Mouse (Mus musculus): ENCODE measurements around the gene Rab7. TPM values are rescaled to one million over a fixed set of nuclear protein-coding genes. Genes with fewer than 3 reads are reported as not detected.

Gene Rab7
- polyA plus RNA-seq, 1 experiment from 2014 or later = 175 TPM

DNA sequence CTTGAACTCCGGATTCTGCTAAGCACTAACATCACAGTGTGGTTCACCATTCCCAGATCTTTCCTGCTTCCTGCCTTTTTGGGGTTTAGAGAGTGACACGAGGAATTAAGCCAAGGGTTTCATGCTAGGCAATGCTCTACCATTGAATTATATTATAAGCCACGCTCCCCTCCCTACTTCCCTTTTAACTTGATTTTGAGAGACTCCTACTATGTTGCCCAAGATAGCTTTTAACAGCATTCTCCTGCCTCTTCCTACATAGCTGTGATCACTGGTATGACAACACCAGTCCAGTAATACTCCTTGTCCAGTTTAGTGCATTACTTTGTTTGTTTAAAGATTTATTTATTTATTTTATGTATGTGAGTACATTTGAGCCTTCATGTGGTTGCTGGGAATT, 22.7 kb upstream of the Rab7 start:
- no peaks in the 10 kb centered on the region for H3K27me3 ChIP-seq
- 65% methylated on average over 3 of the region's 3 CpGs for WGBS
- no peaks in the 10 kb centered on the region for H3K4me1 ChIP-seq
- H3K27ac ChIP-seq = no peak overlapping the region
- no peaks in the 10 kb centered on the region for H3K9me3 ChIP-seq
- no peaks in the 10 kb centered on the region for H3K36me3 ChIP-seq
- H3K4me2 ChIP-seq (replicated peaks) = no peak overlapping the region
- H3K4me3 ChIP-seq = no peak overlapping the region
- no peak overlapping the region for H3K9ac ChIP-seq
- no peak for ATAC-seq (ENCODE audit: insufficient number of reproducible peaks, insufficient read depth, low FRiP score, low TSS enrichment)

DNA sequence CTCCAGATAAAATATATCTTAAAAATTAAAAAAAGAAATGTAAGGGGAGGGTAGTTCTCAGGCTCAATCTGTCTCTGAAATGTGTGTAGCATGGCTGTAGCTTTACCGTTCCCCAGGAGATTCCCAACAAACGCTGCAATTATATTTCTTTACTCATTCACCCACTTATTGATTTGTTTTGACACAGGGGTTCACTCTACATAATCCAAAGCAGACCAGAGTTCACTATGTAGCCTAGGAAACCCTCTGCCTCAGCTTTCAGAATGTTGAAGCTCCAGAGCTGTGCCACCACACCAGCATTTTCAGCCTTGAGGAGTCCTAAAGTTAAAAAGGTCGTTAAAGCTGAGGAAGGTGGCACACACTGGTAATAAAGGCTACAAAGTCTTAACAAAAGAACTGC, 20.9 kb upstream of the Rab7 start:
- no peak for ATAC-seq (ENCODE audit: insufficient number of reproducible peaks, insufficient read depth, low FRiP score, low TSS enrichment)
- 62% methylated on average over 3 of the region's 3 CpGs for WGBS
- H3K9ac ChIP-seq = no peak overlapping the region

DNA sequence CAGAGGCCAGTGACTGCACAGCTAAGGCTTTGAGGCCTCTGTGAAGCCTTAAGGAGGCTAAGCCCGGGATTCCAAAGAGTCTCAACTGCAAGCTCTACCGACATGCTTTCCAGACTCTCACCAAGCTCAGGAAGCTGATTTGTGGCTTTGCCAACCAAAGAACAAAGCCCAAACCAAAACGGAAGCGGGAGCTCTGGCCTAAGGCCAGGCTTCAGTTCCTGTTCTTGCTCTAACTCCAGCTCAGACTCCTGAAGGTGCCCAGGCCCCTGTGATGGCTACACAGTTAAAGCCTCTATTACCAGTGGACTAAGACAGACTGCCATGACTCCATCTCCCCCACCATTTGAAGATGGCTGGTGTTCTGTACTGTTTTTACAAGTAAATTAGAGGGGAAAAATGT, 20.0 kb upstream of the Rab7 start:
- Histone ChIP-seq H3K36me3 (no peaks in the 10 kb centered on the region), H3K27me3 (no peaks in the 10 kb centered on the region), H3K4me2 (replicated peaks) (no peak overlapping the region), H3K27ac (no peak overlapping the region), H3K4me1 (no peaks in the 10 kb centered on the region), H3K4me3 (no peak overlapping the region), H3K9ac (no peak overlapping the region), H3K9me3 (no peaks in the 10 kb centered on the region)
- WGBS = 55% methylated on average over 4 of the region's 4 CpGs
- ATAC-seq (ENCODE audit: insufficient number of reproducible peaks, insufficient read depth, low FRiP score, low TSS enrichment) = no peak

More for the DNA sequence above, 20.9 kb upstream of the Rab7 start:
- H3K4me3 ChIP-seq = no peak overlapping the region
- no peak overlapping the region for H3K27ac ChIP-seq
- no peak overlapping the region for H3K4me2 ChIP-seq (replicated peaks)
- no peaks in the 10 kb centered on the region for H3K9me3 ChIP-seq
- H3K36me3 ChIP-seq = no peaks in the 10 kb centered on the region
- H3K27me3 ChIP-seq = no peaks in the 10 kb centered on the region
- no peaks in the 10 kb centered on the region for H3K4me1 ChIP-seq

DNA sequence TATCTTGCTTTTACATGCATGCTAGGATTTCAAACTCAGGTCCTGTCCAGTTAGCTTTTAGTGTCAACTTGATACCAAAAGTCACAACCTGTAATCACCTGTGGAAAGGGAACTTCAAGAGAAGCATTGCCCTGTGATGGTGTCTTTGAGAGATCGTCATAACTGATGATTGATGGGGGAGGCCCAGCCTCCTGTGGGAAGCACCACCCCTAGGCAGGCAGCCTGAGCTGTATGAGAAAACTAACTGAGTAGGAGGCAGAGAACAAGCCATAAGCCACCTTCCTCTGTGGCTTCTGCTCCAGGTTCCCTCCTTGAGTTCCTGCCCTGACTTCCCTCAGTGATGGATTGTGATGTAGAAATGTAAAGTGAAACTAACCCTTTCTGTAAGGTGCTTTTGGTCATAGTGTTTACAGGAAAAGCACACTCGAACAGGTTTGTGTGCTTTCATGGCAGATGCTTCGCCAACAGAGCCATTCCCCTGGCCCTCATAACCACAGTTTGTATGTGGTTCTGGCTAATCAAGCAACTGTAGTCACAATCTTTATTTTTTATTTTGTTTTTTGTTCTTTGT, 19.1 kb upstream of the Rab7 start:
- H3K27ac ChIP-seq = no peak overlapping the region
- no peaks in the 10 kb centered on the region for H3K9me3 ChIP-seq
- no peak overlapping the region for H3K4me3 ChIP-seq
- ATAC-seq (ENCODE audit: insufficient number of reproducible peaks, insufficient read depth, low FRiP score, low TSS enrichment) = no peak
- no peaks in the 10 kb centered on the region for H3K27me3 ChIP-seq
- 85% methylated on average over 3 of the region's 3 CpGs for WGBS
- no peaks in the 10 kb centered on the region for H3K36me3 ChIP-seq
- no peak overlapping the region for H3K9ac ChIP-seq
- no peak overlapping the region for H3K4me2 ChIP-seq (replicated peaks)
- no peaks in the 10 kb centered on the region for H3K4me1 ChIP-seq

DNA sequence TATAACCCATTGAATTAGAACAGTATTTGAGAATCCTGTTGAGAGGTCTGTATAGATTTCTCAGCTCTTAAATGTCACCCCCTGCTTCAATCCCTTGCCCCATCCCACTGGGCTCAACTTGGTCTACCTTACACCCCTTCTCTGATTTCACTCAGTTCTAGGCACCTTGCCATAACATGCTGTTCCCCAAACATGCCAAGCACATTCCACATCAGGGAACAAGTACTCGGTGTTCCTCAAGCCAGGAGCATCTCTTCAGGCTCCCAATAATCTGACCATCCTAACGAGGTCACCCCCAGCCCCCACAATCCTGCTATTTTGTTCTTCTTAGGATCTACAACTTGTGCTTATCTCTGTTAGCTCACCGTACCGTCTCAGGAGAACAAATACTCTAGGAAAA, 17.3 kb upstream of the Rab7 start:
- Histone ChIP-seq H3K9ac (no peak overlapping the region), H3K36me3 (no peaks in the 10 kb centered on the region), H3K9me3 (no peaks in the 10 kb centered on the region), H3K4me3 (no peak overlapping the region), H3K27me3 (no peaks in the 10 kb centered on the region), H3K4me1 (no peaks in the 10 kb centered on the region), H3K27ac (no peak overlapping the region), H3K4me2 (replicated peaks) (no peak overlapping the region)
- WGBS = 75% methylated on average over 4 of the region's 4 CpGs
- no peak for ATAC-seq (ENCODE audit: insufficient number of reproducible peaks, insufficient read depth, low FRiP score, low TSS enrichment)

DNA sequence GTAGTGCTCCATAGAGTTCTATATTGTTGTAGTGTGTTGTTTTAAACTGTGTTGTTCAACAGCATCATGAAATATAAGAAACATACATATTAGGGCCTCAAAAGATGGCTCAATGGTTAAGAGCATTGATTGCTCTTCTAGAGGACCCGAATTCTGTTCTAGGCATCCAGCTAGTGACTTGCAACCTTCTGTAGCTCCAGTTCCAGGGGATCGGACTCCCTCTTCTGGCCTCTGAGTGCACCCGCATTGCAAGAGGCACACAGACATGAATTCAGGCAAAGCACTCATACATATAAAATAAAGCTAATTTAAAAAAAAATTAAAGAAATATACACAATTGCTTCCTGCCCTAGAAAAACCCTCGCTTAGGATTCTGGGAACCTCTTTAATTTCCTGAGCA, 16.3 kb upstream of the Rab7 start:
- no peak overlapping the region for H3K4me2 ChIP-seq (replicated peaks)
- H3K36me3 ChIP-seq = no peaks in the 10 kb centered on the region
- no peak overlapping the region for H3K9ac ChIP-seq
- H3K4me1 ChIP-seq = no peaks in the 10 kb centered on the region
- no peak overlapping the region for H3K4me3 ChIP-seq
- H3K27ac ChIP-seq = no peak overlapping the region
- WGBS = 81% methylated on average over 4 of the region's 4 CpGs
- H3K27me3 ChIP-seq = no peaks in the 10 kb centered on the region
- no peaks in the 10 kb centered on the region for H3K9me3 ChIP-seq
- ATAC-seq (ENCODE audit: insufficient number of reproducible peaks, insufficient read depth, low FRiP score, low TSS enrichment) = no peak

DNA sequence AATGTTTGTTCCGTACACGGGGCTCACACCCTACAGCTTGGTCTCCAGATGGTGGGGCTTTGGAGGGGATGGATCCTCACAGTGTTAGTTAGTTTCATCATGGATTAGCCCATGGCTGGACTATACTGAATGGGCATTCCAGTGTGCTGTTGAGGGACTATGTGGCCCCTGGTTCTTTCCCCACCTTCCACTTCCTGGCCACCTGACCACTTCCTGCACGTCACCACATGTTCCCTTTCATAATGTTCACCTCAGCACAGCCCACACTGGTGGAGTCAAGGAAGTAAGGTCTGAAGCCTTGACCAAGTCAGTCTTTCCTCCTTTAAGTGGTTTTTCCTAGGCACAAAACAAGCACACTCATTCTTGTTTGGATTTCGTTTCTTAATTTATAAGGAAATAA, 15.5 kb upstream of the Rab7 start:
- no peaks in the 10 kb centered on the region for H3K27me3 ChIP-seq
- no peak overlapping the region for H3K9ac ChIP-seq
- WGBS = 80% methylated on average over 4 of the region's 4 CpGs
- no peak for ATAC-seq (ENCODE audit: insufficient number of reproducible peaks, insufficient read depth, low FRiP score, low TSS enrichment)
- H3K36me3 ChIP-seq = no peaks in the 10 kb centered on the region
- no peaks in the 10 kb centered on the region for H3K4me1 ChIP-seq
- no peak overlapping the region for H3K4me3 ChIP-seq
- no peaks in the 10 kb centered on the region for H3K9me3 ChIP-seq
- H3K4me2 ChIP-seq (replicated peaks) = no peak overlapping the region
- no peak overlapping the region for H3K27ac ChIP-seq

DNA sequence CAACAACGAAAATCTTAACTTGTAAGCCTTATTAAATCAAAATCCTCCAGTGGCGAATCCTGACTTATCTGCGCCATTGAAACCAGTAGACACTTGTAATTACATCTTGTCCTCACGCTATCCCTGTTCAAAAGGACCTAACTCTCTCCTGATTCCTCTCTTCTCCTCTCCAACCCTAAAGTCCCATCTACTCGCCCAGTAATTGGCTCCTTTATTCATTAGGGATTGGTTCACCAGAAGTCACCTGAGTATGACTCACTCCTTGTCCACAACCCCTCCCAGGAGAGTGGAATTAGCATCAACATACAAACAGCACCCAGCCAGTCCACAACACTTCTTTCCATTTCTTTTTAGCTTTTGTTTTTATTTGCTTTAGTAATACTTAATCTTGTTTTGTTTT, 14.8 kb upstream of the Rab7 start:
- WGBS = 78% methylated on average over 5 of the region's 5 CpGs

DNA sequence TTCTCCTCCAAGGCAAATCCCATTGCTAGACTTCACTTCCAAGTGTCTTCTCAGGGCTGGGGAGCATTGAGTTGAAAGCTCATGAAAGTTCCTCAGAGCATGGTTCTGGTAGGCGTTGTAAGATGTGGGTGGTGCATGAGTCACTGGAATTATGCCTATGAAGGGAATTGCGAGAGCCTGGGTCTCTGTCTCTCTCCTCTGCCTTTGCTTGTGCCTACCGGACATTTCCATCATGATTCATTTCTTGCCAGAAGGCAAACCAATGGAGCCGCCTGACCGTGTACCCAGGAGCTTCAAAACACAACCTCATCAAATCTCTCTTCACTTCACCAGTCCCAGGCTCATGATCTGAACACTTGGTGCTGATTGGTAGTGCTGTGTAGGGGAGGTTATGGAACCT, 11.8 kb upstream of the Rab7 start:
- Histone ChIP-seq H3K27me3 (no peaks in the 10 kb centered on the region), H3K9ac (no peak overlapping the region), H3K4me2 (replicated peaks) (no peak overlapping the region), H3K27ac (no peak overlapping the region), H3K36me3 (no peaks in the 10 kb centered on the region), H3K4me3 (no peak overlapping the region), H3K9me3 (no peaks in the 10 kb centered on the region), H3K4me1 (no peaks in the 10 kb centered on the region)
- ATAC-seq (ENCODE audit: insufficient number of reproducible peaks, insufficient read depth, low FRiP score, low TSS enrichment) = no peak
- WGBS = 91% methylated on average over 5 of the region's 5 CpGs

More for the DNA sequence above, 14.8 kb upstream of the Rab7 start:
- H3K27ac ChIP-seq = no peak overlapping the region
- no peaks in the 10 kb centered on the region for H3K9me3 ChIP-seq
- no peaks in the 10 kb centered on the region for H3K4me1 ChIP-seq
- H3K4me2 ChIP-seq (replicated peaks) = no peak overlapping the region
- no peak for ATAC-seq (ENCODE audit: insufficient number of reproducible peaks, insufficient read depth, low FRiP score, low TSS enrichment)
- no peak overlapping the region for H3K9ac ChIP-seq
- H3K36me3 ChIP-seq = no peaks in the 10 kb centered on the region
- no peaks in the 10 kb centered on the region for H3K27me3 ChIP-seq
- H3K4me3 ChIP-seq = no peak overlapping the region

DNA sequence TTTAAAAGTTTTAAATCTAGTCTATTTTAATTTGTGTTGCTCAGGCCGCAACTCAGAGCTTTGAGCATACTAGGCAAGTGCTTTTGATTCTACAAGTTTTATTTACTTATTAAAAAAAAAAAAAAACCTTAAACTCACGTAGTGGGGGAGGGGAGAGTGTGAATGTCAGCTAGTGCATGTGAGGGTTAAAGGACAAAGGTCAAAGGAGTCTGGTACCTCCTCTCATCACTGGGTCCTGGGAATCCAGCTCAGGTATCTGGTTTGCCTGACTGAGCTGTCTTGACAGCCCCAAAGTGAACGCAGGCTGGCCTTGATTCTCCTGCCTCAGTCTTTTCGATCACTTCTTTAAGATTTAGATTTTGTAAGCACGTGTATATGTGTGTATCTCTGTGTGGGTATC, 10.6 kb upstream of the Rab7 start:
- H3K27ac ChIP-seq = no peak overlapping the region
- no peak for ATAC-seq (ENCODE audit: insufficient number of reproducible peaks, insufficient read depth, low FRiP score, low TSS enrichment)
- no peak overlapping the region for H3K4me2 ChIP-seq (replicated peaks)
- H3K36me3 ChIP-seq = no peaks in the 10 kb centered on the region
- no peak overlapping the region for H3K4me3 ChIP-seq
- WGBS = 65% methylated on average over 5 of the region's 5 CpGs
- no peak overlapping the region for H3K9ac ChIP-seq
- H3K27me3 ChIP-seq = no peaks in the 10 kb centered on the region
- H3K9me3 ChIP-seq = no peaks in the 10 kb centered on the region
- H3K4me1 ChIP-seq = no peaks in the 10 kb centered on the region

DNA sequence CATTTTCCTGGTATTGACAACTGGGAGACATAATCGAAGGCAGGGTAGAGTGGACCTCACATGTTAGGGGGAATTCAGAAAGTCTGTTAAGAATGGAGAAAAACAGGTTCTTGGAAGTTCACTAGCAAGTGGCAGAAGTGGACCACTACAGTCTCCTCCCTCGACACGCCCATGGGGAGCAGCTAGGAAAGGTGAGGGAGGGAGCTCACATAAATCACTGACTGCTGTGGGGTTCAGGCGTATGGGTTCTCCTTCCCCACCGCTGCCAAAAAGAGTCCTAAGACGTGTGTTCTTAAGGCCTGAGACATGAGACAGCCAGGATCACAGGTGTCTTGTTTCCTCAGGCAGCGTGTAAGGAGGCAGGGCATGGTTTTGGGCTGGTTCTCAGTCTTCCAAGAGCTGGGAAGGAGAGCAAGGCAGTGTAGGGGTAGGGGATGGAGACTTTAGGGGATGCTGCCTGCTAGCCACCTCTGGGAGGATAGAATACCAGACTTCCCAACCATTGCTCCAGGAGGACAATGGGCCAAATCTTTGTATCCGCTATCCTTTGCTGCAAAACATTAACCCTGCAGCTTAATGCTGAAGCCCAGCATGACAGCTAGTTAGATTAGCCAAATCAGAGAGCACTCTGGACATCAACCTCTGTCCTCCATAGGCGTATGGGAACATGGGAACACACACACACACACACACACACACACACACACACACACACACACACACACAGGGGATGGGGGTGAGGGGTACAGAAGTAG, 9.2 kb upstream of the Rab7 start:
- Histone ChIP-seq H3K4me3 (no peak overlapping the region), H3K36me3 (no peaks in the 10 kb centered on the region), H3K27ac (no peak overlapping the region), H3K9ac (no peak overlapping the region), H3K27me3 (no peaks in the 10 kb centered on the region), H3K4me1 (no peaks in the 10 kb centered on the region), H3K4me2 (replicated peaks) (no peak overlapping the region), H3K9me3 (no peaks in the 10 kb centered on the region)
- WGBS = 66% methylated on average over 9 of the region's 9 CpGs
- ATAC-seq (ENCODE audit: insufficient number of reproducible peaks, insufficient read depth, low FRiP score, low TSS enrichment) = no peak

DNA sequence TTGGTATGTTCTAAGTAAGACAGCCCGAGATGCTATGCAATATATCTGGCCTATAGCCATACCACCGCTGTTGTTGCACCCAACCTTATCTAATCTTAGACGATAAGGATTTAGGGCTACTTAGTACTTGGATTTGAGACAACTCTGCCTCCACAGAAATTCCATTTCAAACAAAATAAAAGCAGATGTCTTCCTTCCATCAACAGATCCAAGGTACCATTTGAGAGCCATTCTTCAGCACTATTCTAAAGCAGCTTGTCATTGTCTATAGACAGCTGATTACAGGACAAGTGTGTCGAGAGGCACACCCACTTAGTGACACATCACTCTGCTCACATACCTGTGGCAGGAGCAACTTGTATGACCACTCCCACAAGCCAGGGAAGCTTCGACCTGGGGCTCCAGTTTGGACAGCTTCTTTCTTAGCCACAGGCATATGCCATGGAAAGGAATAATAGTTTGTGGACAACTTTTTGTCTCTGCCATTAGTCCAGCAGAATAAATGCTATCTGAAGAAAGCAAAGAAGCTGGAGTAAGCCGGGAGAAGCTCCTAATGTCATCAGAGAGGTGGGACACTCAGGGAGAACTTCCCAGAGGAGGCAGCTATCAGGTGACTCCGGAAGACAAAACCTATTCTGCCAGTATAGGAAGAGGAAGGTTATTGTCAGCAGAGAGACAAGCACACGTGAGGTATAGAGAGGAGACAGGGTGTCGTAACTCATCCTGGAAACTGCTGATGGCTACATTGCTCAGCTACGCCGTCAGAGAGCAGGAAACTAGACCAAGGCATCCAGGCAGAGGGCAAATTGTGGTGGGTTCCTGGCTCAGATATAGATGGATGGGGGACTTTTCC, 8.4 kb upstream of the Rab7 start:
- no peak for ATAC-seq (ENCODE audit: insufficient number of reproducible peaks, insufficient read depth, low FRiP score, low TSS enrichment)
- no peak overlapping the region for H3K4me3 ChIP-seq
- 68% methylated on average over 11 of the region's 11 CpGs for WGBS
- H3K36me3 ChIP-seq = no peaks in the 10 kb centered on the region
- H3K27ac ChIP-seq = no peak overlapping the region
- H3K4me1 ChIP-seq = no peaks in the 10 kb centered on the region
- H3K27me3 ChIP-seq = no peaks in the 10 kb centered on the region
- H3K4me2 ChIP-seq (replicated peaks) = no peak overlapping the region
- no peaks in the 10 kb centered on the region for H3K9me3 ChIP-seq
- H3K9ac ChIP-seq = no peak overlapping the region

Data from embryonic facial prominence, embryonic 12.5 days (tissue).